Mouse (Mus musculus) heart, postnatal 0 days (tissue): ENCODE results near the gene Avp.

Experiments
- CTCF ChIP-seq: IDR thresholded peaks from 2 replicates; pipeline ENCODE4 v1.5.1; 2016; ENCODE audit warnings: antibody characterized with exemption, control low read depth, low read depth
- EP300 ChIP-seq: IDR thresholded peaks from 2 replicates; pipeline ENCODE4 v1.6.1; 2016; ENCODE audit warnings: antibody characterized with exemption, low read depth

GRCm38 (mm10) chr2:130575873-130576272, 6.5 kb downstream of the Avp start, which contains the start of gene Oxt:
- no peak for TF ChIP-seq CTCF
- no peak for TF ChIP-seq EP300
